Mouse (Mus musculus) C2C12 (cell line): ENCODE measurements around the gene Lhpp.

Experiments
- CEBPB ChIP-seq: IDR thresholded peaks from one replicate; pipeline ENCODE4 v1.6.1; 2011; ENCODE audit warnings: low read depth, mild to moderate bottlenecking, control low read depth, moderate library complexity
- CTCF ChIP-seq: IDR thresholded peaks from one replicate; pipeline ENCODE4 v1.5.1; 2011; ENCODE audit not compliant: control insufficient read depth, insufficient read depth, insufficient read length
- MAX ChIP-seq: IDR thresholded peaks from one replicate; pipeline ENCODE4 v1.6.1; 2011; ENCODE audit warnings: mild to moderate bottlenecking, control low read depth
- MYOD1 ChIP-seq: IDR thresholded peaks from one replicate; pipeline ENCODE4 v1.6.1; 2011; ENCODE audit warnings: low read depth; ENCODE audit not compliant: control insufficient read depth, insufficient read length
- USF1 ChIP-seq: IDR thresholded peaks from one replicate; pipeline ENCODE4 v1.6.1; 2011; ENCODE audit warnings: low read depth, mild to moderate bottlenecking, control low read depth, moderate library complexity

DNA sequence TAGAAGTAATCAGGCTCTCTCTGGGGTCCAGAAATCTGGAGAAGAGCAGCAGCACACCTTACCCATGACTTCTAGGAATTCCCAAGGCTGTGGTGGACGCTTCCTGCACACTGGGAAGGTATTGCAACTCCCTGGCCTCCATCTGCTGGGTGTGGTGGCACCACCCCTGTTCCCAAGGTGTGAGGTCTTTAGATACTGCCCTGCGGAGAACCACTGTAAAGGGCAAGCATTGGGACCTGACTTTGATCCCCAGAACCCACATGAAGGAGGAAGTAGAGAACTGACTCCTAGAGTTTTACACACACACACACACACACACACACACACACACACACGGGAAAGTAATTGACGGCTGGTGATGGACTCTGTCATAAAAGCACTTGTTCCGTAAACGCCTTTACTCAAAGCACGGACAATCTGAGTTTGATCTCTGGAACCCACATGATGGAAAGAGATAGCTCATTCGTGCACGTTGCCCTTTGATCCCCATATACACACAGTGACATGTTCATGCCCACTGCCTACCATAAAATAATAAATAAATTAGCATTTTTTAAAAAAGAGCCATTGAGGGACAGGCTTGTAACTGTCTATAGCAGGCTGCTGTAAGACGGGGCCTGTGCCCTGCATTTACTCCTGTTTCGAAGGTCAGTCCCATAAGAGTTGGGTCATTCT is 34.3 kb downstream of the Lhpp start:
- TF ChIP-seq CTCF (no peak), CEBPB (no peak), MYOD1 (no peak), USF1 (no peak), MAX (no peak)
